ENCODE assay signal across 16 mouse cellular contexts in genomic region chr6:126777889-126778288, GRCm38 (mm10). TPM values are rescaled to one million over a fixed set of nuclear protein-coding genes. Genes with fewer than 3 reads are reported as not detected.
"Had no signal": no experiment of that assay in that cellular context is flagged by ENCODE, and none has a peak within 500 bp of the region (broad histone marks: within the 10 kb centered on the region; RNA-seq: fewer than 3 reads in every experiment).

No protein-coding gene starts in this region.

- H3K9me3 ChIP-seq: limb, embryonic 15.5 days; liver, embryonic 12.5 days; midbrain, embryonic 10.5 days; neural tube, embryonic 15.5 days had no signal

- ATAC-seq: hindbrain, embryonic 16.5 days; inflammation-experienced regulatory T-cells, adult 6 months; liver, embryonic 12.5 days had no signal

- DNase-seq: lung, embryonic 14.5 days; lung, postnatal 10 days; lung, postnatal 4 days; midbrain, embryonic 14.5 days; right cerebral cortex, postnatal 4 days; spleen, adult 18-20 months; thymus, postnatal 4 days had no signal

- H3K36me3 ChIP-seq: limb, embryonic 15.5 days; liver, embryonic 12.5 days; midbrain, embryonic 10.5 days; neural tube, embryonic 15.5 days had no signal

- H3K4me1 ChIP-seq: limb, embryonic 15.5 days; liver, embryonic 12.5 days; neural tube, embryonic 15.5 days had no signal

- H3K4me3 ChIP-seq: left cerebral cortex, adult 2 months; limb, embryonic 15.5 days; liver, embryonic 12.5 days; midbrain, embryonic 10.5 days; myocyte; neural tube, embryonic 15.5 days had no signal

- H3K4me2 ChIP-seq: limb, embryonic 15.5 days; liver, embryonic 12.5 days; lung, embryonic 14.5 days; neural tube, embryonic 15.5 days had no signal

- H3K9ac ChIP-seq: limb, embryonic 15.5 days; liver, embryonic 12.5 days; lung, embryonic 14.5 days; neural tube, embryonic 15.5 days had no signal

- H3K27me3 ChIP-seq: liver, embryonic 12.5 days; neural tube, embryonic 15.5 days had no signal

- H3K27ac ChIP-seq: left cerebral cortex, adult 2 months; limb, embryonic 15.5 days; liver, embryonic 12.5 days; midbrain, embryonic 10.5 days; neural tube, embryonic 15.5 days had no signal

RNA-seq across cellular contexts. Expression of gene Kcna6, which starts 37.4 kb away (rescaled TPM):
- total RNA-seq: megakaryocyte, adult 5-6 weeks had no signal
- polyA plus RNA-seq: inflammation-experienced regulatory T-cells, adult 6 months; myocyte had no signal
